Mouse (Mus musculus) heart, adult 2 months (tissue): ENCODE measurements at regions not wholly inside any gene's neighbourhood (a gene's known extent, or its start where the extent isn't known, plus 50 kb on each side); places are given as distances from the start of the nearest gene placed in this dataset.

ENCODE experiments used
- CTCF ChIP-seq: fragments of 200-600 bp; IDR thresholded peaks from 2 replicates; pipeline ENCODE4 v1.8.1; 2022; ENCODE audit warnings: antibody characterized with exemption, mild to moderate bottlenecking, moderate library complexity
- POLR2A ChIP-seq: fragments of 200-500 bp; IDR thresholded peaks from 2 replicates; pipeline ENCODE4 v1.6.1; 2011; ENCODE audit warnings: mild to moderate bottlenecking, low read depth, low read length, control low read depth; ENCODE audit not compliant: insufficient read depth

- no peak for TF ChIP-seq CTCF
- no peak for TF ChIP-seq POLR2A
Observed at GRCm38 (mm10) chr6:117284376-117285106, 116.2 kb downstream of the Cxcl12 start.
